Mouse (Mus musculus) liver, postnatal 0 days (tissue): ENCODE results near the gene Klf12.

Experiments
- CTCF ChIP-seq: sonication (generic); IDR thresholded peaks from 2 replicates; pipeline ENCODE4 v1.5.1; 2016; ENCODE audit warnings: antibody characterized with exemption, low read depth
- EP300 ChIP-seq: IDR thresholded peaks from 2 replicates; pipeline ENCODE4 v1.6.1; 2016; ENCODE audit warnings: antibody characterized with exemption, low read depth, mild to moderate bottlenecking

DNA sequence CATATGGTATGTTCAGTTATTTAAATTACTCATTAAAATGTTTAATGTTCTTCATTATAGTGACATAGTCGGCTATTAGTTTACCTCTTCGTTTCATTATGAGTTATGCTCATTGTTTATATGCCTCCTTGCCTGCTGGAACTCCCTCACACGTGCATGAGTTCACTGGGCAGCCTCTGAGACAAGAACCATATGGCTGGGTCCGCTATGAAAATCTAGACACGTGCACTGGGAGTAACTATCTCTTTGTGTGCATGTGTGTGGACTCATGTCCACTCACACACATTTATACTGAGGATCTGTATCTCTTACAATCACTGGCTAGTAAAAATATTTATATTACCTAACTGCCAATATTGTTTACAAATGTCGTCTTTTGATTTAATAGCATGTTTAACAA, 14.4 kb upstream of the Klf12 start:
- no peak for TF ChIP-seq EP300
- TF ChIP-seq CTCF, result no peak
